Mouse (Mus musculus): ENCODE data around the gene Zmiz1.

GRCm38 (mm10) chr14:25567837-25568236, 108.9 kb downstream of the Zmiz1 start:
- TF ChIP-seq GATA1 (IDR thresholded peaks at IDR 0.05; ENCODE audit: borderline replicate concordance, low read length), result no peak
- TF ChIP-seq FLI1 (IDR thresholded peaks at IDR 0.05; ENCODE audit: low read length), result no peak
